Mouse (Mus musculus): ENCODE measurements around the gene Sh3gl2.
A peak's percentile ranks its signal among the peaks of the same experiment; 100 is the strongest.

Sh3gl2 gene

GRCm38 (mm10) chr4:85232386-85233381, 27.8 kb downstream of the Sh3gl2 start:
- DNase-seq, result peak; percentile 44

- no peak for DNase-seq
Observed at GRCm38 (mm10) chr4:85241675-85242074, 36.7 kb downstream of the Sh3gl2 start.

GRCm38 (mm10) chr4:85242562-85242961, 37.6 kb downstream of the Sh3gl2 start:
- no peak for DNase-seq

- no peak for DNase-seq
Observed at GRCm38 (mm10) chr4:85248673-85249072, 43.7 kb downstream of the Sh3gl2 start.

GRCm38 (mm10) chr4:85250271-85250670, 45.3 kb downstream of the Sh3gl2 start:
- no peak for DNase-seq

GRCm38 (mm10) chr4:85250786-85251185, 45.9 kb downstream of the Sh3gl2 start:
- DNase-seq, result no peak

- no peak for DNase-seq
Observed at GRCm38 (mm10) chr4:85255771-85256389, 51.0 kb downstream of the Sh3gl2 start.

GRCm38 (mm10) chr4:85256461-85257202, 51.7 kb downstream of the Sh3gl2 start:
- DNase-seq, result no peak

GRCm38 (mm10) chr4:85257771-85258341, 52.9 kb downstream of the Sh3gl2 start:
- DNase-seq, result no peak

GRCm38 (mm10) chr4:85260687-85261658, 56.0 kb downstream of the Sh3gl2 start:
- peak; percentile 72 for DNase-seq

- no peak for DNase-seq
Observed at GRCm38 (mm10) chr4:85262146-85262545, 57.2 kb downstream of the Sh3gl2 start.

GRCm38 (mm10) chr4:85262606-85263005, 57.7 kb downstream of the Sh3gl2 start:
- DNase-seq, result no peak

- no peak for DNase-seq
Observed at GRCm38 (mm10) chr4:85267456-85267855, 62.5 kb downstream of the Sh3gl2 start.

GRCm38 (mm10) chr4:85272877-85273276, 68.0 kb downstream of the Sh3gl2 start:
- DNase-seq, result no peak

- DNase-seq, result no peak
Observed at GRCm38 (mm10) chr4:85273452-85273851, 68.5 kb downstream of the Sh3gl2 start.

- no peak for DNase-seq
Observed at GRCm38 (mm10) chr4:85283151-85283550, 78.2 kb downstream of the Sh3gl2 start.

- no peak for DNase-seq
Observed at GRCm38 (mm10) chr4:85289990-85290389, 85.1 kb downstream of the Sh3gl2 start.

GRCm38 (mm10) chr4:85291296-85291695, 86.4 kb downstream of the Sh3gl2 start:
- DNase-seq, result no peak

GRCm38 (mm10) chr4:85293368-85293767, 88.4 kb downstream of the Sh3gl2 start:
- no peak for DNase-seq

- DNase-seq, result peak; percentile 24
Observed at GRCm38 (mm10) chr4:85300610-85301405, 95.9 kb downstream of the Sh3gl2 start.
